Mouse (Mus musculus) kidney, embryonic 14.5 days (tissue): ENCODE data around the gene Trub2. TPM values are rescaled to one million over a fixed set of nuclear protein-coding genes. Genes with fewer than 3 reads are reported as not detected.
"Not testable (repeated sequence)": the region's sequence is repeated elsewhere in the genome, so short reads cannot be mapped to it uniquely, and the experiment has no call there.

Source experiments
- ATAC-seq: fragments of 200-750 bp; cut with Nextera tagmentation; 2 replicates; pipeline ENCODE4 v1.8.0; 2017; ENCODE audit warnings: moderate number of reproducible peaks, mild to moderate bottlenecking, moderate TSS enrichment, moderate library complexity; ENCODE audit not compliant: low FRiP score, low TSS enrichment
- H3K27ac ChIP-seq: fragments of 300-500 bp; sonication (generic); 2 replicates; pipeline ENCODE4 v1.5.1; 2014; ENCODE audit warnings: low read depth, mild to moderate bottlenecking, low read length, moderate library complexity, mixed read lengths
- H3K27me3 ChIP-seq: fragments of 300-500 bp; sonication (generic); 2 replicates; pipeline ENCODE4 v1.6.1; 2014; ENCODE audit warnings: mild to moderate bottlenecking, low read length; ENCODE audit not compliant: control insufficient read depth, insufficient read depth
- H3K36me3 ChIP-seq: fragments of 300-500 bp; sonication (generic); 2 replicates; pipeline ENCODE4 v1.6.1; 2014; ENCODE audit warnings: low read length, mixed read lengths; ENCODE audit not compliant: control insufficient read depth, insufficient read depth
- H3K4me1 ChIP-seq: fragments of 300-500 bp; sonication (generic); 2 replicates; pipeline ENCODE4 v1.6.1; 2014; ENCODE audit warnings: low read length, mixed read lengths; ENCODE audit not compliant: control insufficient read depth, insufficient read depth
- H3K4me2 ChIP-seq: fragments of 300-500 bp; sonication (generic); replicated peaks from 2 replicates; pipeline ENCODE4 v1.6.1; 2014; ENCODE audit warnings: low read depth, mild to moderate bottlenecking, low read length
- H3K4me3 ChIP-seq: fragments of 300-500 bp; sonication (generic); 2 replicates; pipeline ENCODE4 v1.5.1; 2014; ENCODE audit warnings: mild to moderate bottlenecking, low read length
- H3K9ac ChIP-seq: fragments of 300-500 bp; sonication (generic); 2 replicates; pipeline ENCODE4 v1.6.1; 2014; ENCODE audit warnings: low read depth, mild to moderate bottlenecking, low read length, moderate library complexity
- H3K9me3 ChIP-seq: fragments of 300-500 bp; sonication (generic); 2 replicates; pipeline ENCODE4 v1.6.1; 2016; ENCODE audit warnings: low read length; ENCODE audit not compliant: control insufficient read depth
- WGBS: fragments of 180-500 bp; shearing (Covaris S2); extraction: QIAGEN DNeasy Blood & Tissue Kit; methylation state at CpG from one replicate; pipeline ENCODE4 v1.1.7; 2014; 5-methylcytosine and 5-hydroxymethylcytosine counted together
- polyA plus RNA-seq: library from polyadenylated mRNA; unstranded; fragments of >200 nt; fragmentation: Nextera tagmentation; extraction: Ambion mirVana; gene quantifications from 2 replicates; pipeline ENCODE4 v1.2.1, GENCODE M21; 2014

Gene Trub2
- polyA plus RNA-seq, 1 experiment from 2014 or later = 41.3 TPM

- ATAC-seq = peak; percentile 84
- H3K36me3 ChIP-seq = peaks cover 60% of the 10 kb centered on the region
- H3K27ac ChIP-seq = peak within 1 kb of the TSS; percentile 33; the same call in 1 of the 2 replicates
These were observed 991 bp downstream of the Trub2 start, which contains the start of gene Coq4 for GRCm38 (mm10) chr2:29787104-29787917. TSS of gene Coq4 (plus strand) at chr2:29787493.

GRCm38 (mm10) chr2:29784290-29784689, 4.0 kb downstream of the Trub2 start:
- no peak overlapping the region for H3K4me2 ChIP-seq
- H3K9me3 ChIP-seq = peaks cover 3% of the 10 kb centered on the region; the same call in 1 of the 2 replicates
- H3K36me3 ChIP-seq = peaks cover 67% of the 10 kb centered on the region
- no peak overlapping the region; the same call in 1 of the 2 replicates for H3K9ac ChIP-seq
- no peak for ATAC-seq
- 69% methylated on average over 4 of the region's 4 CpGs for WGBS
- peaks cover 7% of the 10 kb centered on the region; the same call in 1 of the 2 replicates for H3K4me1 ChIP-seq
- no peaks in the 10 kb centered on the region for H3K27me3 ChIP-seq
- no peak overlapping the region for H3K4me3 ChIP-seq
- H3K27ac ChIP-seq = no peak overlapping the region

More at GRCm38 (mm10) chr2:29787104-29787917, 991 bp downstream of the Trub2 start, which contains the start of gene Coq4:
- Histone ChIP-seq H3K4me3 (peak within 1 kb of the TSS; percentile 66), H3K4me1 (peaks cover 7% of the 10 kb centered on the region; the same call in 1 of the 2 replicates), H3K9me3 (no peaks in the 10 kb centered on the region), H3K4me2 (peak within 1 kb of the TSS; percentile 79), H3K27me3 (no peaks in the 10 kb centered on the region), H3K9ac (peak within 1 kb of the TSS; percentile 51)
- 1% methylated on average over 31 of the region's 31 CpGs for WGBS

GRCm38 (mm10) chr2:29781256-29781655, 7.0 kb downstream of the Trub2 start:
- not testable (repeated sequence) for H3K4me3 ChIP-seq, H3K4me1 ChIP-seq, ATAC-seq, H3K9me3 ChIP-seq, H3K9ac ChIP-seq, H3K27me3 ChIP-seq, H3K27ac ChIP-seq, H3K4me2 ChIP-seq
- WGBS = 90% methylated on average over 2 of the region's 2 CpGs
- H3K36me3 ChIP-seq = peaks cover 95% of the 10 kb centered on the region

GRCm38 (mm10) chr2:29773323-29773722, 15.0 kb downstream of the Trub2 start:
- Histone ChIP-seq H3K27ac (no peak overlapping the region), H3K27me3 (no peaks in the 10 kb centered on the region), H3K9me3 (no peaks in the 10 kb centered on the region), H3K4me1 (no peaks in the 10 kb centered on the region), H3K4me3 (no peak overlapping the region), H3K9ac (no peak overlapping the region), H3K36me3 (peaks cover 28% of the 10 kb centered on the region), H3K4me2 (no peak overlapping the region)
- ATAC-seq = no peak
- WGBS = 96% methylated on average over 4 of the region's 4 CpGs

GRCm38 (mm10) chr2:29771611-29772461, 16.5 kb downstream of the Trub2 start:
- H3K4me3 ChIP-seq = no peak overlapping the region
- no peaks in the 10 kb centered on the region for H3K9me3 ChIP-seq
- H3K27me3 ChIP-seq = no peaks in the 10 kb centered on the region
- WGBS = 81% methylated on average over 8 of the region's 8 CpGs
- peaks cover 13% of the 10 kb centered on the region for H3K36me3 ChIP-seq
- H3K27ac ChIP-seq = no peak overlapping the region
- H3K9ac ChIP-seq = no peak overlapping the region
- no peak for ATAC-seq
- no peak overlapping the region for H3K4me2 ChIP-seq
- H3K4me1 ChIP-seq = no peaks in the 10 kb centered on the region

GRCm38 (mm10) chr2:29770162-29770561, 18.1 kb downstream of the Trub2 start:
- no peaks in the 10 kb centered on the region for H3K27me3 ChIP-seq
- no peak overlapping the region for H3K4me3 ChIP-seq
- peaks cover 8% of the 10 kb centered on the region for H3K36me3 ChIP-seq
- no peaks in the 10 kb centered on the region for H3K9me3 ChIP-seq
- H3K4me1 ChIP-seq = no peaks in the 10 kb centered on the region
- no peak overlapping the region for H3K9ac ChIP-seq
- no peak for ATAC-seq
- H3K27ac ChIP-seq = no peak overlapping the region
- no peak overlapping the region for H3K4me2 ChIP-seq

- Histone ChIP-seq H3K4me2 (no peak overlapping the region), H3K4me1 (no peaks in the 10 kb centered on the region), H3K9me3 (no peaks in the 10 kb centered on the region), H3K4me3 (no peak overlapping the region), H3K36me3 (peaks cover 3% of the 10 kb centered on the region; the same call in 1 of the 2 replicates), H3K9ac (no peak overlapping the region), H3K27ac (peak overlapping the region; percentile 19; the same call in 1 of the 2 replicates), H3K27me3 (no peaks in the 10 kb centered on the region)
- 64% methylated on average over 9 of the region's 9 CpGs for WGBS
- no peak for ATAC-seq
These were observed 19.4 kb downstream of the Trub2 start for GRCm38 (mm10) chr2:29768901-29769300.

- ATAC-seq = peak; percentile 45; the same call in 1 of the 2 replicates
- no peaks in the 10 kb centered on the region for H3K9me3 ChIP-seq
- WGBS = 54% methylated on average over 11 of the region's 11 CpGs
- no peak overlapping the region for H3K4me3 ChIP-seq
- no peak overlapping the region for H3K9ac ChIP-seq
- no peaks in the 10 kb centered on the region for H3K4me1 ChIP-seq
- H3K36me3 ChIP-seq = no peaks in the 10 kb centered on the region
- H3K27ac ChIP-seq = peak overlapping the region; percentile 24; the same call in 1 of the 2 replicates
- no peaks in the 10 kb centered on the region for H3K27me3 ChIP-seq
- H3K4me2 ChIP-seq = no peak overlapping the region
These were observed 20.2 kb downstream of the Trub2 start for GRCm38 (mm10) chr2:29767976-29768709.
